Mouse (Mus musculus) small intestine, adult 2 months (tissue): ENCODE data around the gene Fbxo24.

ENCODE experiments used
- CTCF ChIP-seq: fragments of 200-500 bp; IDR thresholded peaks from 2 replicates; pipeline ENCODE4 v1.5.1; 2012; ENCODE audit warnings: low read depth, mild to moderate bottlenecking, control low read depth, inconsistent platforms, low read length, moderate library complexity, mixed read lengths; ENCODE audit not compliant: insufficient replicate concordance, insufficient read length; ENCODE audit errors: extremely low read depth
- POLR2A ChIP-seq: fragments of 200-500 bp; IDR thresholded peaks from 2 replicates; pipeline ENCODE4 v1.6.1; 2012; ENCODE audit warnings: low read depth, mild to moderate bottlenecking, control low read depth, inconsistent platforms, low read length, moderate library complexity

DNA sequence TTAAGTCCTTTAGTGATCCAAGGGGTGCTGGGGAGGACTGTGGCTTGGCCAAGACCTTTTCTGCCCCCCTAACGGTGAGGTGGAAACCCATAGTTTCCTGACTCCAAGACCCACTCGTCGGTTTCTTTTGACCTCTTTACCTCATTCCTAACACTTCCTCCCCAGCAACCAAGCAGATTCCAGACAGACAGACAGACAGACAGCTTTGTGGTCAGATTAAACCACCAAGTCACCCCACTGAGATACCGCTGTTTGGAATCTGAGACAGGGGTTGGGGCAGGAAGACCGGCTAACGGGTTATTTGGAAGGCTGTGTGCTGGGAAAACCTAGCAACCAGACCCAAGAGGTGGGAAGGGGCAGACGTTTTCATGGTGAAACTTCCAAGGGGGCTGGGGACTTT is 58.6 kb downstream of the Fbxo24 start:
- TF ChIP-seq POLR2A = no peak
- no peak for TF ChIP-seq CTCF
